Mouse (Mus musculus) embryonic facial prominence, embryonic 10.5 days (tissue): ENCODE measurements around the gene Sema3f. TPM values are rescaled to one million over a fixed set of nuclear protein-coding genes. Genes with fewer than 3 reads are reported as not detected.

Source experiments
- DNase-seq: peaks from one replicate; pipeline ENCODE4 v3.0.0-alpha.2; 2017; ENCODE audit warnings: low spot score
- H3K27ac ChIP-seq: fragments of 300-500 bp; sonication (generic); replicated peaks from 2 replicates; pipeline ENCODE4 v1.5.1; 2016; ENCODE audit warnings: mild to moderate bottlenecking
- H3K27me3 ChIP-seq: fragments of 300-500 bp; sonication (generic); replicated peaks from 2 replicates; pipeline ENCODE4 v1.6.1; 2016; ENCODE audit warnings: low read depth, mild to moderate bottlenecking; ENCODE audit not compliant: poor library complexity, severe bottlenecking
- H3K36me3 ChIP-seq: fragments of 300-500 bp; sonication (generic); replicated peaks from 2 replicates; pipeline ENCODE4 v1.6.1; 2016; ENCODE audit warnings: mild to moderate bottlenecking, moderate library complexity
- H3K4me1 ChIP-seq: fragments of 300-500 bp; sonication (generic); 2 replicates; pipeline ENCODE4 v1.6.1; 2016
- H3K4me3 ChIP-seq: fragments of 300-500 bp; sonication (generic); 2 replicates; pipeline ENCODE4 v1.5.1; 2016; ENCODE audit warnings: mild to moderate bottlenecking, moderate library complexity
- H3K9me3 ChIP-seq: fragments of 300-500 bp; sonication (generic); 2 replicates; pipeline ENCODE4 v1.6.1; 2016; ENCODE audit warnings: mild to moderate bottlenecking
- WGBS: fragments of 180-500 bp; shearing (Covaris S2); methylation state at CpG from one replicate; pipeline ENCODE4 v1.1.7; 2016; 5-methylcytosine and 5-hydroxymethylcytosine counted together
- polyA plus RNA-seq: library from polyadenylated mRNA; unstranded; fragments of >200 nt; fragmentation: Nextera tagmentation; extraction: Ambion mirVana; gene quantifications from 2 replicates; pipeline ENCODE4 v1.2.1, GENCODE M21; 2016

Gene Sema3f
- polyA plus RNA-seq, 1 experiment from 2014 or later: 21.4 TPM

DNA sequence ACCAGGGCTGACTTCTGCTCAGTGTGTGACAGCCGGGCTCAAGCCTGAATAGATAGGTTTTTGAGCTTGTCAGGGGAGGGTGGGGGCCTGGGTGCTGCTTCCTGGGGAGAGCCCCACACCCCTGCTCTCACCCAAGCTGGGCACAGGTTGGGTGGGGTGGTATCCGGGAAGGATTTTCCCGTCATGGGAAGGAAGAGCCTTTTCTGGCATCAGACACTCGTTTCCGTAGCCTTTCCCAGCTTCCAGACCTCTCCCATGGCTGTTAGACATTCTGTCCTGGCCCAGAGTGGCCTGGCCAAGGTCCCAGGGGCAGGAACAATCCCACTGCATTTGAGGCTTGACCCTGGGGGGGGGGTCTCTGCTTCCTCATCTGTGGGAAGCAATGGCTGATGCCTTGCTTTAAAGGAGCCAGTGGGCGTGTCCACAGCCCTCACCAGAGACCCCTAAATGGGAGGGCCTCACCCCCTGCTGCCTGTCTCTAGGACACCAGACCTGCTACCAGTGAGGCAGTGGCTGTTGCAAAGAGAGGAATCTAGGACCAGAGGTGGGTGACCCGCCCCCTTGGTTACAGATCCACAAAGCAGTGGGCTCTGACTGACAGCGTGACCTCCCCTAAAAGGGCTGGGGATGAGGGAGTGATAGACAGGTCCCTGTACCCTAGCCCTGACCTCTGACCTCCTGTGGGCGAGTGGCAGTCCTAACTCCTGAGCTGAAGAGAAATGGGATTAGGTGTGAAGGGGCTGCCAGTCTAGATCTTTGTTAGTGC lies 13.2 kb downstream of the Sema3f start:
- Histone ChIP-seq H3K9me3 (no peaks in the 10 kb centered on the region), H3K4me1 (peaks cover 77% of the 10 kb centered on the region), H3K4me3 (peak overlapping the region; percentile 8; the same call in 1 of the 2 replicates), H3K36me3 (peaks cover 74% of the 10 kb centered on the region), H3K27me3 (0 out of 2 replicates have a peak, but pooled peaks cover 5% of the 10 kb centered on the region), H3K27ac (peak overlapping the region; percentile 36)
- WGBS: 24% methylated on average over 9 of the region's 9 CpGs
- DNase-seq: peak; percentile 58

DNA sequence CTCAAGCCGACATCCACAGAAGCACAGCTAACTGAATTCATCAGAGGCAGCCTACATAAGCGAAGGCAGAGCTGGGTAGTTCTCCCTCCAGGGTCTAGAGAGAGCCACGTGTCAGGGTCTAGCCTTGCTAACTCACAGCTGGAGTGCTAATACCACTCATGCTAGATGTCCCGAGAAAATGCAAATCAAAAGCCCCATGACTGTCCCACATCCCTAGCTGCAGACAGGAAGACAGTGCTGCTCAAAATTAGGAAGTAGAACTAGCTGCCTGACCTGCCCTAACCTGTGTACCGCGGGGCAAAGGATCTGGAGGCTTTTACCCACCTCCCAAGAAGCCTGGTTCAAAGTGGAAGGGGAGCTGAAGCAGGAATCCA lies 14.2 kb downstream of the Sema3f start:
- no peak overlapping the region for H3K4me3 ChIP-seq
- H3K27me3 ChIP-seq: 0 out of 2 replicates have a peak, but pooled peaks cover 2% of the 10 kb centered on the region
- H3K36me3 ChIP-seq: peaks cover 74% of the 10 kb centered on the region

DNA sequence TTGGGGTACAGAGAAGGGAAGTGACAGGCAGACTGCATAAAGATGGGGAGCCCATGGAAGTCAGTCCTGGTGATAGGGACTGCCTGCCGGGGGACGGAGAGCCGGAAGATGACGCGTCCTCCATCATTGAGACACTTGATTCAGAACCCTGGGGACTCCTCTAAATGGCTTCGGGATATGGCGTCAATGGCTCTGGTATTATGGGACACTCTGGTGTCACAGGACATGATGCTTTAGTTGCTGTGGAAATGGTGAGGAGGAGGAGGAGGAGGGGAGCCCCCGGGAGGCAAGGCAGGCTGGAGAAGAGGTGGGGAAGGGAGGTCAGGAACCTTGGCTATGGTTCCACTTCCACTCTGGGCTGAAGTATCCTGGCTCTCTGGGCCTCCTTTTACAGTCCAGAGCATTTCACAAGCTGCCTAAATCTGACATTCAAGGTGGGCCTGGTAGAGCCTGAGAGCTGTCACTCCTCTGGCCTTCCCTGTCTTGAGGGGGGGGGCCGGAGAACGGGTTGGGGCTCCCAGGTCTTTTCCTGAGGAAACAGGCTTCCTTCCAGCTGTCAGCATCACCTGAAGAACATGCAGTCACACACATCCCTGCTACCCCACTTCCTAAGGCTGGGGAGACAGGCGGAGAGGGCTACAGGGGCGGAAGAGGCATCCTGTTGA lies 14.7 kb downstream of the Sema3f start:
- Histone ChIP-seq H3K27ac (0 out of 2 replicates have a peak overlapping the region, but pooled peaks have one; percentile 48), H3K4me1 (peaks cover 62% of the 10 kb centered on the region), H3K4me3 (no peak overlapping the region), H3K9me3 (no peaks in the 10 kb centered on the region), H3K27me3 (0 out of 2 replicates have a peak, but pooled peaks cover 4% of the 10 kb centered on the region), H3K36me3 (peaks cover 74% of the 10 kb centered on the region)
- WGBS: 88% methylated on average over 12 of the region's 12 CpGs
- DNase-seq: no peak

More for the DNA sequence above, 14.2 kb downstream of the Sema3f start:
- H3K9me3 ChIP-seq: no peaks in the 10 kb centered on the region
- DNase-seq: no peak
- 45% methylated on average over 6 of the region's 6 CpGs for WGBS
- H3K27ac ChIP-seq: 0 out of 2 replicates have a peak overlapping the region, but pooled peaks have one; percentile 48
- peaks cover 68% of the 10 kb centered on the region for H3K4me1 ChIP-seq

DNA sequence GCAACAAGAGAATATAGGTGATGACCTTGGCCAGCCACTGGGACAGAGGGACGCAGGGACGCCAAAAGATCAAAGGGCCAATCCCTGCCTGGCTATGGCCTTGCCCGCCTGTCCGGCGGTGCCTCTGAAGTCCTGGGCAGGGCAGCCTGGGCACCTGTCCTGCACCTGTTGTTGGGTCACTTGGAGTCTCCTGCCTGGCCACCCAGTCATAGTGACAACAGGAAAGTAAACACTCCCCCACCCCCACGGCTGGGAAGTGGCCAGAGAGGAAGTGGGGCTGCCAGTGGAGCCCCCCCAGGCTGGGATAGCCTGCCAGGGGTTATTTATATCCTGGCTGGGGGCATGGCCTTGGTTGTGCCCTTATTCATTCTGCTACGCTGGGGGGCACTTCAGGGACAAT lies 15.6 kb downstream of the Sema3f start:
- Histone ChIP-seq H3K9me3 (no peaks in the 10 kb centered on the region), H3K4me1 (peaks cover 53% of the 10 kb centered on the region), H3K36me3 (peaks cover 80% of the 10 kb centered on the region), H3K4me3 (no peak overlapping the region), H3K27ac (no peak overlapping the region), H3K27me3 (0 out of 2 replicates have a peak, but pooled peaks cover 4% of the 10 kb centered on the region)
- DNase-seq: no peak
- 75% methylated on average over 7 of the region's 7 CpGs for WGBS

DNA sequence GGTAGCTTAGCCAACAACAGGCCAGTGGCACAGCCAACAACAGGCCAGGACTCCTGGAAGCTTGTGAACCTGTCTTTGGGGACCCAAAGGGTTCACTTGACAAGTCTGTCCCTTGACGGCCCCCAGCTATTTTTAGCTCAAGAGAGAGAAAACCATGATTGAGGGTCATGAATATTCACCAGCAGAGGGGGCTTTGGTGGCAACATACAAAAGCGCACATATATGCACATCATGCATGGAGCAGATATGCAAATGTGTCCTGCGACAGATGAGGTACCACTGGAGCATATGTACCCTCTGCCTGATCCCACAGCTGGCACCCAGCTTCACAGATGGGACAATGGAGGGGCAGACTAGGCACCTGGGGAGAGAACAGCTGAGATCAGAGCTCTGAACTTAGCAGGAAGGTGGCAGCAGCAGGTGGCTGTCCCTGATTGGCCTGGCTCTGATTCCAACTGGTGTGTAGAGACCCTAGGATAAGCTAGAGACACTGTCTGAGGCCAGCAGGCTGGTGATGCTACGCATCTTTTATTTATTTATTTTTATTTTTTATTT lies 16.8 kb downstream of the Sema3f start:
- 79% methylated on average over 4 of the region's 4 CpGs for whole genome bisulfite sequencing
- H3K4me1 ChIP-seq: peaks cover 42% of the 10 kb centered on the region
- no peak for DNase-seq
- 0 out of 2 replicates have a peak overlapping the region, but pooled peaks have one; percentile 30 for H3K27ac ChIP-seq
- H3K4me3 ChIP-seq: no peak overlapping the region
- H3K9me3 ChIP-seq: no peaks in the 10 kb centered on the region
- 0 out of 2 replicates have a peak, but pooled peaks cover 4% of the 10 kb centered on the region for H3K27me3 ChIP-seq
- peaks cover 86% of the 10 kb centered on the region for H3K36me3 ChIP-seq

DNA sequence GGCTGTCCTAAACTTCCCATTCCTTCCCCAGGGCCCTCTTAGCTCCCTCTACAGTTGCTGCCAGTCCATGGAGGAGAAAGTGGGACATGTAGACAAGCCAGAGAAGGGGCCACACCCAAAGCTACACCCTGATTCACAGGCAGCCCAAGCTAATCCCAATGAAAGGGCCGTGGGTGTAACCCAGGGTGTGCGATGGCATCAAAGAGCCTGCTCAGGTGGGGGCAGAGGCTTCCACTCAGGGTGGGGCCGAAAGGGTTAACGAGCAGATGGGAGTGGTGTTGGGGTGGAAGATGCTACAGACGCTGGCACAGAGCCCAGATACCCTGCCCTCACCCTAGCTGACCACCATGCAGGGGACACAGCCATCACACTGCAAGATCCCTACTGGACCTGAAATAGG lies 17.5 kb downstream of the Sema3f start:
- 83% methylated on average over 5 of the region's 5 CpGs for WGBS
- H3K27me3 ChIP-seq: 0 out of 2 replicates have a peak, but pooled peaks cover 4% of the 10 kb centered on the region
- no peak for DNase-seq
- peaks cover 34% of the 10 kb centered on the region for H3K4me1 ChIP-seq
- H3K9me3 ChIP-seq: no peaks in the 10 kb centered on the region
- no peak overlapping the region for H3K27ac ChIP-seq
- H3K4me3 ChIP-seq: no peak overlapping the region
- peaks cover 93% of the 10 kb centered on the region for H3K36me3 ChIP-seq

DNA sequence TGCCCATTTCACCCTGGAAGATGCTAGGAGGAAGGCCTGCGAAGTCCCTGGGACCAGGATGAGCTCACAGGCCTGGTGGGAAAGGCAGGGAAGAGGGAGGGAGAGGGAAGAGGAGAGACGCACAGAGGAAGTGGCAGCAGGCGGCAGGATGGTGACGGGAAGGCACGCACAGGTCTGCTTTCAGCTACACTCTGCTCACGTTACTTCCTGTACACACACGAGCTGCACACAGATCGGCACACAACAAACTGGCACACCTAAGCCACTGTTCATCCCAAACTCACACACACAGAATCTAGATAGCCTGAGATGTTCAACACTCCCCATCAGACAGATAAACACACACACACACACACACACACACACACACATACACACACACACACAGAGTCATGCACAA lies 19.9 kb downstream of the Sema3f start:
- Histone ChIP-seq H3K4me3 (no peak overlapping the region), H3K9me3 (no peaks in the 10 kb centered on the region), H3K4me1 (peaks cover 23% of the 10 kb centered on the region), H3K27me3 (0 out of 2 replicates have a peak, but pooled peaks cover 4% of the 10 kb centered on the region), H3K36me3 (peaks cover 99% of the 10 kb centered on the region), H3K27ac (no peak overlapping the region)
- 73% methylated on average over 8 of the region's 8 CpGs for WGBS
- no peak for DNase-seq

DNA sequence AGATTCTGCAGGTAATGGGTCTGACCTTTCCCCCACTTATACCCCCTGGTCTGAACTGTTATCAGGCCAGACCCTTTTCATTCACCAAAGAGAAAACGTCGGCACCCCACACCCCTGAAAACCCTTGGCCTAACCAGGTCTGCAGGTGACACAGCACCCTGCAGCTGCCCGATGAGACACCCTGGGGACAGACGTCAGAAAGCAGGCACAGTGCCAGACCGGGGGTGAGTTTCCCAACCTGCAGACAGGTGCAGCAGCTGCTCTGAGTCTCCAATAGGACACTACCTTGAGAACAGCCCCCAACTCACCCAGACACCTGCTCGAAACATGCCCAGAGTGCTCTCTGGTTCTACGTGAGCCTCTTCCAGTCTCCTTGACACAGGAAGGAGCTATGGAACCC lies 21.3 kb downstream of the Sema3f start:
- DNase-seq: no peak
- Histone ChIP-seq H3K9me3 (no peaks in the 10 kb centered on the region), H3K4me1 (peaks cover 16% of the 10 kb centered on the region; the same call in 1 of the 2 replicates), H3K36me3 (peaks cover 99% of the 10 kb centered on the region), H3K27me3 (0 out of 2 replicates have a peak, but pooled peaks cover 4% of the 10 kb centered on the region), H3K27ac (no peak overlapping the region), H3K4me3 (no peak overlapping the region)
- 82% methylated on average over 7 of the region's 7 CpGs for WGBS

DNA sequence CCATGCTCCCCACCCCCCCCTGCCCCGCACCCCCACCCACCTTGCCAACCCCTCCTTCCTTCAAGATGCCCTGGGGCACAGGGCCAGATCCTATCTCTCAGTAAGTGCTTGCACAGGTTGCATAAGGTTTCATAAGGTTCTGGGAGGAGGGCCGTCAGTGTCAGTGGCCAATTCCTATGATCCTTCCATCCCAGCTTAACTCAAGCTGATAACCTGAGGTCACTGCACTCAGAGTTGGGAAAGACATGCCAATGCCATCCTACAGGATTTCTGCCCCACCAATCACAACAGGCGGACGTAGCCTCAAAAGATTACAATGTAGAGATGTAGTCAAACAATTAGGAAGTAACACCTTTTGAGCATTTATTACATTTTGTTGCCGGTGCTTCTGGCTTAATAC lies 21.9 kb downstream of the Sema3f start:
- Histone ChIP-seq H3K9me3 (no peaks in the 10 kb centered on the region), H3K27ac (no peak overlapping the region), H3K4me3 (no peak overlapping the region), H3K36me3 (peaks cover 100% of the 10 kb centered on the region), H3K4me1 (peaks cover 16% of the 10 kb centered on the region; the same call in 1 of the 2 replicates), H3K27me3 (0 out of 2 replicates have a peak, but pooled peaks cover 4% of the 10 kb centered on the region)
- WGBS: 88% methylated on average over 5 of the region's 5 CpGs
- DNase-seq: no peak

DNA sequence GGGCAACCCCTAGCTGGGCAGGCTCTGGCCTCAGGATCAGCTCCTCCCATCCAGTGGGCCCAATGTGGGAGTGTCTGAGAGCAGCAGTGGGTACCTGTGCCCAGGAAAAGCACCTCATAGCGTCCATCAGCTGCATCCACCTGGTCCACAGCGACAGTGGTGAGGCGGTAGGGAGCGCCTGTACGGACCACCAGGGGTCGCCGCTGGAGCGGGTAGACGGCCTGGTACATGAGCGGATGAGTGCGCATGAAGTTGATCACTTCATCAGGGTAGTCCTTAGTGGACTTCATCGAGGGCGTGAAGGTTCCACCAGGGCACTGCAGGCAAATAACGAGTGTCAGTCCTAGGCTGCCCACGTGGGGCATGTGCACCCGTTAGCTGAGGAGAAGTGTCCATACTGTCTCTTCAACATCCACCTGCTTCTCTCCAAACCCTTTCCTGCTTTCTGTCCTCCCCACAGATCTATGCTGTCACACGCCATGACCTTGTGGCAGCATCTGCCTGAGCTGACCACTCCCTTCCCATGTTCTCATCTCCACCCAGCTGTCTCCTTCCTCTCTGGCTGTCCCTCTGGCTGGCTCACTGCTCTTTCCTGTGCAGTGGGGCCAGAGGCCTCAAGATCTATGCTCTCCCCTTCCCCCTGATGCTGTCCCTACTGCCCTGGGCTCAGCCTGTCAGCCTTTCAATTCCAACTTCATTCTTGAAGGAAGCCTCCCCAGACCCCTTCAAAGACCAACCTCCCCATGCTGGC lies 24.9 kb downstream of the Sema3f start:
- DNase-seq: peak; percentile 77
- H3K36me3 ChIP-seq: peaks cover 92% of the 10 kb centered on the region
- H3K27me3 ChIP-seq: no peaks in the 10 kb centered on the region
- H3K27ac ChIP-seq: peak overlapping the region; percentile 44; the same call in 1 of the 2 replicates
- H3K4me3 ChIP-seq: no peak overlapping the region
- peaks cover 16% of the 10 kb centered on the region; the same call in 1 of the 2 replicates for H3K4me1 ChIP-seq
- no peaks in the 10 kb centered on the region for H3K9me3 ChIP-seq
- 42% methylated on average over 17 of the region's 17 CpGs for WGBS

DNA sequence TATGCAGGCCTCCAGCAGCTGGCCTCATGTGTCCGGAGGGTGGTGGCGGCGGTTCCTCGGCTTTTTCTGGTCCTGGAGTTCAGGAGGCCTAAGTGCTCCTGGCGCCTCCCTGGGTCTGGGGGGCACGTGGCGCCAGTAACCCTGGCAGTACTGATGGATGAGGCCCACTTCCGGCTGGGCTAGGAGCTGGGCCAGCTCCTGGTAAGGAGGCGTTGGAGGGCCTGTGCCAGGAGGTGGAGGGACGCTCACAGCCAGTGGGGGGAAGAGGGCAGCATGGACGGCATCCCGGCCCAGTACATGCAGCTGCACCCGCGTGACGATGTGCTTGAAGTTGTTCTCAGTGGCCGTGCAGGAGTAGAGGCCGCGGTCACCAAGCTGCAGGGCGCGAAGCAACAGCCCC lies 27.9 kb downstream of the Sema3f start:
- 94% methylated on average over 20 of the region's 20 CpGs for WGBS
- H3K9me3 ChIP-seq: no peaks in the 10 kb centered on the region
- H3K27me3 ChIP-seq: peaks cover 21% of the 10 kb centered on the region
- H3K36me3 ChIP-seq: peaks cover 62% of the 10 kb centered on the region
- H3K27ac ChIP-seq: no peak overlapping the region
- H3K4me1 ChIP-seq: peaks cover 20% of the 10 kb centered on the region; the same call in 1 of the 2 replicates
- no peak for DNase-seq
- no peak overlapping the region for H3K4me3 ChIP-seq

DNA sequence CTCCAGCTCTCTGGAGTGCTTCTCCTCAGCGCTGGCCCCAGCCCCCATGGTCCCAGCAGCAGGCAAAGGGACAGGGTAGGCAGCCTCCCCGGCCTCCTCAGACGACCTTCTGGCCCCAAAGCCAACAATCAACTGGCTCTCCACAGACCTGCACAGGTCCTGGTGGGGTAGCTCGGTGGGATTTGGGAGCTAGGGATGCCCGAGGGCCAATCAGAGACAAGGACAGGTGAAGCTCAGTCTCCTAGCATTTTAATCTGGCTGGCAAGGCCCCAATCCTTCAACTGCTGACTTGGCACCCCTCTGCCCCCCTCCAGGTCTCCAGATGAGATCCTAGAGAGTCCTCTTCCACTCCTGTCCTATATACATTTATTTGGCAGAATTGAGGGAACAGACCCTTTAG lies 30.8 kb downstream of the Sema3f start, which contains the start of gene Gnat1:
Gene Gnat1 (minus strand): TSS at position 212 of the 400 bp plus-strand sequence.
- H3K36me3 ChIP-seq: peaks cover 33% of the 10 kb centered on the region
- H3K4me1 ChIP-seq: peaks cover 27% of the 10 kb centered on the region
- no peak within 1 kb of the TSS for H3K4me3 ChIP-seq
- DNase-seq: no peak
- H3K27me3 ChIP-seq: peaks cover 50% of the 10 kb centered on the region
- H3K27ac ChIP-seq: no peak within 1 kb of the TSS; the same call in 1 of the 2 replicates
- no peaks in the 10 kb centered on the region for H3K9me3 ChIP-seq
- 45% methylated on average over 5 of the region's 5 CpGs for WGBS
